Mouse (Mus musculus): ENCODE results near the gene Mical3. TPM values are rescaled to one million over a fixed set of nuclear protein-coding genes. Genes with fewer than 3 reads are reported as not detected.

Gene Mical3
- polyA plus RNA-seq, 1 experiment from 2014 or later, result 6.7 TPM

DNA sequence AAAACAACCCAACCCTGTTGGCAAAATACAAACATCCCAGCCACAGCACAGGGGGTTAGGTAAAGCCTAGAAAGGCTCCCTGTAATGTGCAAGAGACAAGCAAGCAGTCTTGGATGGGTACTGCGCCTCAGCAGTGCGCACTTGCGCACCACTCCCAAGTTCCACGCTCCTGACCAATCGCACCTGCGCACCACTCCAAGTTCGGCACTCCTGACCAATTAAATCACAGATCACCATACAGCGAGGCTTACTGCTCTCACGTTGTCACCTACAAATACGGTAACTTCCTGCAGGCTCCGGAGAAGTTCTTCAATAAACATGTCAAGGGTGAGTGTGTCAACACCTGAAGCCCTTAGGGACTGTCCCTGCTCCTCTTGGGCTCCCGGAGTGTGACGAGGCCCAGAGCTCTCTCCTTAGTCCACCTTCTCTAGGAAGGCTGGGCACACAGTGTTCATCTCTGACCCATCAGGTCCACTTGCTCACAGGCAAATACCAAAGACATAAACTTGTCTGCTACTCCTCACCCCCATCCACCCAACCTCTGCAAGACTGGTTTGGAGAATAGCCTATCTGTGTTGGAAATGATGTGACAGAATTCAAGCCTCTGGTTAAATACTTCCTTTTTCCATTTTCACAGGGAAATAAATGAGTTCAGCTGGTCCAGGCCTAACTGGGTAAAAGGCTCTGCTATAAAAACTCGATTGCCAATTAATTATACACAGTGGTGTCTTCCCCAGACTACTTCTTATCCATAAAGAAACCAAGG lies 27.2 kb downstream of the Mical3 start:
- Histone ChIP-seq H3K27ac (no peak overlapping the region), H3K36me3 (no peaks in the 10 kb centered on the region), H3K27me3 (replicated peaks) (no peaks in the 10 kb centered on the region), H3K9me3 (no peaks in the 10 kb centered on the region), H3K4me1 (replicated peaks) (peaks cover 10% of the 10 kb centered on the region; the same call in 1 of the 2 replicates), H3K4me3 (replicated peaks) (no peak overlapping the region), H3K9ac (no peak overlapping the region), H3K4me2 (replicated peaks) (no peak overlapping the region)
- ATAC-seq, result no peak
- 80% methylated on average over 14 of the region's 14 CpGs for WGBS

DNA sequence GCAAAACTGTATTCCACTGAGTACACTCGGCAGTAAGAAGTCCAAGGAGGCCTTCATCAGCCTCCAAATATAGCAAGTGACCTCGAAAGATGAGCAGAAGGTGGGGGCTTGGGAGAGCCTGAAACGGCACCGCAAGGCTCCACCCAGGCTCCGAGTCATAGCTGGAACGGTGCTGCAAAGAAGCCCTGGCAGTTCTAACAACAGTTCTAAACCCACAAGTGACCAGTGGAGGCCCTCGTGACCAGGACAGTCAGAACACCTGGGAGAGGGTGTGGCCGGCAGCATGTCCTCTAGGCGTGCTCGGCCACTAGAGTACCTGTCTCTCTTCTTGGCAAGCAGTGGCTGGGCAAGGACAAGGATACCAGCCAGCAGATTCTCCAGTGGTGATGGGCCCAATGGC lies 27.9 kb downstream of the Mical3 start:
- 79% methylated on average over 10 of the region's 10 CpGs for WGBS
- Histone ChIP-seq H3K27ac (no peak overlapping the region), H3K27me3 (replicated peaks) (no peaks in the 10 kb centered on the region), H3K4me2 (replicated peaks) (no peak overlapping the region), H3K9ac (no peak overlapping the region), H3K4me1 (replicated peaks) (peaks cover 10% of the 10 kb centered on the region; the same call in 1 of the 2 replicates), H3K36me3 (no peaks in the 10 kb centered on the region), H3K9me3 (no peaks in the 10 kb centered on the region), H3K4me3 (replicated peaks) (no peak overlapping the region)
- no peak for ATAC-seq

DNA sequence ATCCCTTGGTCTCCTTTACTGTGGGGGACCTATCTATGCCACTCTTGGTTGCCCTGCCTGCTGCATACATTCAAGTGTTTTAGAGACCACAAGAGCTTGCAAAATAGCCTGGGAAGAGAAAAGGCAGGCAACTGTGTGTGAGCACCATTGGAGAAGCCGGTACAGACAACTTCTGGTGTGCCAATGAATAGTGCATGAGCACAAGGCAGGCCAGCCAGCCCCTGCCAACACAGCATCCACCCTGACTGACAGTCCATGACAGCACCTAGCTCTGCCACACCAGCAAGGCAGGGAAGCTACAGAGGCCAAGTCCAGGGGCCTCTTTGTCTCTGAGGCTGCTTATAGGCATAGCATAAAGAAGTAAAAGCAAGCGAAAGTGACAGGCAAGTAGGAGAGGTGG lies 28.7 kb downstream of the Mical3 start:
- no peak overlapping the region for H3K9ac ChIP-seq
- no peak overlapping the region for H3K27ac ChIP-seq
- no peak overlapping the region for H3K4me2 ChIP-seq (replicated peaks)
- peaks cover 7% of the 10 kb centered on the region; the same call in 1 of the 2 replicates for H3K4me1 ChIP-seq (replicated peaks)
- H3K9me3 ChIP-seq, result no peaks in the 10 kb centered on the region
- H3K4me3 ChIP-seq (replicated peaks), result no peak overlapping the region
- no peak for ATAC-seq
- no peaks in the 10 kb centered on the region for H3K27me3 ChIP-seq (replicated peaks)
- no peaks in the 10 kb centered on the region for H3K36me3 ChIP-seq
- WGBS, result 94% methylated on average over 2 of the region's 2 CpGs

DNA sequence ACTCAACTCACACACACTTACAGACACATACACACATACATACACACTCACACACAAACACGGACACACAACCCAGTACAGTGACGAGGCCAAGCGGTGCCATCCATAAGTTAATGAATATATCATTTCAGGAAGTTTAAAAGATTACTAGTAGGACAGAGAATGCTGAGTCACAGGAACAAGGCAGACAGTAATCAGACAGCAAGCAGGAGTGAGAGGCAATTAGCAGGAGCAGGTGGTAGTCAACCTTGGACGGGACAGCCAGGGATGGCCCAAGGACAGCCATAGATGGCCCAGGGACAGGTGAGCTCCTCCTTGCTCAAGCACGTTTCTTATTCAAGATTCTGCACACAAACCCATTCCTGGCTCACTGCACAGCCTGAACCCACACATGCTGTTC lies 29.6 kb downstream of the Mical3 start:
- peak; percentile 58 for ATAC-seq
- Histone ChIP-seq H3K4me2 (replicated peaks) (no peak overlapping the region), H3K36me3 (no peaks in the 10 kb centered on the region), H3K4me3 (replicated peaks) (no peak overlapping the region), H3K27ac (no peak overlapping the region), H3K9ac (no peak overlapping the region), H3K9me3 (no peaks in the 10 kb centered on the region), H3K4me1 (replicated peaks) (peaks cover 7% of the 10 kb centered on the region; the same call in 1 of the 2 replicates), H3K27me3 (replicated peaks) (no peaks in the 10 kb centered on the region)
- WGBS, result 69% methylated on average over 5 of the region's 5 CpGs

GRCm38 (mm10) chr6:121099831-121100230 lies 31.0 kb downstream of the Mical3 start:
- no peak overlapping the region for H3K4me2 ChIP-seq (replicated peaks)
- H3K27me3 ChIP-seq (replicated peaks), result no peaks in the 10 kb centered on the region
- ATAC-seq, result no peak
- H3K9me3 ChIP-seq, result no peaks in the 10 kb centered on the region
- H3K9ac ChIP-seq, result no peak overlapping the region
- H3K4me1 ChIP-seq (replicated peaks), result peaks cover 7% of the 10 kb centered on the region; the same call in 1 of the 2 replicates
- H3K36me3 ChIP-seq, result no peaks in the 10 kb centered on the region
- H3K27ac ChIP-seq, result no peak overlapping the region
- no peak overlapping the region for H3K4me3 ChIP-seq (replicated peaks)
- 86% methylated on average over 7 of the region's 7 CpGs for WGBS

DNA sequence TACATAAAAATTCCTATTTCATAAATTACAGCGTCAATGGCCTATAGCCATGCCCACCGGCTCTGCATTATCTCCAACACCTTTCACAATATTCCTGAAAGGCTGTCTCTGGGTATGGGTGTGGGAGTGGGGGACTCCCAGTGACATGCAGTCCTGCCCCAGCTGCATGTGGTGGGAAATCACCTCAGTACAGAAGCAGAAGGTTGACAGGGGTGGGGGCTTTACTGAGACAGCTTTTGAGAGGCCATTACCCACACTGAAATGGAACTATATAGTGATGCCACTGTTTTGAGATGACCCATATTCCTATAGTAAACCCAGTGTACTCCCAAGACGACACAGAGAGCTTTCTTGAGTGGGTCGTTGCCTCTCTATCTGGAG lies 31.6 kb downstream of the Mical3 start:
- ATAC-seq, result no peak

DNA sequence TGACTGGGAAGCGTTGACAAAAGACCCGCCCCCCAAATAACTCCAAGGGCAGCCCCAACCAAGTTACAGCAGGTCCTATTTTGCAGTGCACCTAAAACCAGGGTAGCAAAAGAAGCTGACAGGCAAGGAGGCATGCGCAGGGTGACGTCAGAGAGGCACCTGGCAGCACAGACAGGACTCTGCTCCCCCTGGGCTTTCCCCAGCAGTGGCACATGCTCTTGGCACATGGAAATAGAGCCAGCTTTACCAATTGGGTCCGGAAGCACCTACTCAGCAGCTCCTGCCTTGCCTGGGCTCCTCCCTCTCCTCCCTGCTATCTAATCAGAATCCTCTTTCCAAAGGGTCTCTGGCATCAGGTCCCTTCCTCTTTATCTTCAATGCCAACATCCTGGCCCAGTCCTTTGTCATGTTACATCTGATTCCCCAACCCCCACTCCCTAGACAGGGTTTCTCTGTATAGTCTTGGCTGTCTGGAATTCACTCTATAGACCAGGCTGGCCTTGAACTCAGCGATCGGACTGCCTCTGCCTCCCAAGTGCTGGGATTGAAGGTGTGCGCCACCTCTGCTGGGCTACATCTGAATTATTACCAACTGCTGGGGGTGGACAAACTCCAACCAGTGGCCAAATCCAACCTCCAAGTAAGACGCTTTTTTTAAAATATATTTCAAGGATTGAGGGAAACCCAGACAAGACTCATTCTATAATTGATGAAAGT lies 32.1 kb downstream of the Mical3 start:
- no peak overlapping the region for H3K9ac ChIP-seq
- peaks cover 7% of the 10 kb centered on the region; the same call in 1 of the 2 replicates for H3K4me1 ChIP-seq (replicated peaks)
- H3K4me2 ChIP-seq (replicated peaks), result no peak overlapping the region
- H3K4me3 ChIP-seq (replicated peaks), result no peak overlapping the region
- no peaks in the 10 kb centered on the region for H3K9me3 ChIP-seq
- no peak overlapping the region for H3K27ac ChIP-seq
- 81% methylated on average over 9 of the region's 9 CpGs for WGBS
- no peaks in the 10 kb centered on the region for H3K27me3 ChIP-seq (replicated peaks)
- ATAC-seq, result no peak
- no peaks in the 10 kb centered on the region for H3K36me3 ChIP-seq

More for the DNA sequence above, 31.6 kb downstream of the Mical3 start:
- Histone ChIP-seq H3K9ac (no peak overlapping the region), H3K36me3 (no peaks in the 10 kb centered on the region), H3K4me3 (replicated peaks) (no peak overlapping the region), H3K27me3 (replicated peaks) (no peaks in the 10 kb centered on the region), H3K4me1 (replicated peaks) (peaks cover 7% of the 10 kb centered on the region; the same call in 1 of the 2 replicates), H3K27ac (no peak overlapping the region), H3K4me2 (replicated peaks) (no peak overlapping the region), H3K9me3 (no peaks in the 10 kb centered on the region)
- 74% methylated on average over 4 of the region's 4 CpGs for WGBS

DNA sequence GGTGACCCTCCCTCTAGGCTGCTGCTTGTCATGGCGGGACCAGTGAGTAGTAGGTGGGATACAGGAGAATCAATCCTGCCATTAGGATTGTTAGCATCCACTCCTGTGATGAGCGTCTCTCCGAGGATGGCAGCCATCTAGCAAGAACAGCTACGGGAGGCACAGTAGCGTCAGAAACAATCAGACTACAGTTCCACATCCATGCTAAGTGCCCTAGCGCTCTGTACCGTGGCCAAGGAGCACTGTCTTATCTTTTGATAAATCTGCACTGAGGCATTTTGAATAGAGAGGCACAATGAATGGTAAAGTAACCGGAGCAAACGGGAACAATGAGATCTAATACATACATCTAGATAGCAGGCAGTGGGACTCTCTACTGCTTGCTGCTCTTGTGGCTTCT lies 32.7 kb downstream of the Mical3 start:
- Histone ChIP-seq H3K27ac (no peak overlapping the region), H3K4me3 (replicated peaks) (no peak overlapping the region), H3K4me1 (replicated peaks) (peaks cover 7% of the 10 kb centered on the region; the same call in 1 of the 2 replicates), H3K9ac (no peak overlapping the region), H3K4me2 (replicated peaks) (no peak overlapping the region), H3K27me3 (replicated peaks) (no peaks in the 10 kb centered on the region), H3K36me3 (no peaks in the 10 kb centered on the region), H3K9me3 (no peaks in the 10 kb centered on the region)
- ATAC-seq, result no peak
- 80% methylated on average over 9 of the region's 9 CpGs for WGBS

DNA sequence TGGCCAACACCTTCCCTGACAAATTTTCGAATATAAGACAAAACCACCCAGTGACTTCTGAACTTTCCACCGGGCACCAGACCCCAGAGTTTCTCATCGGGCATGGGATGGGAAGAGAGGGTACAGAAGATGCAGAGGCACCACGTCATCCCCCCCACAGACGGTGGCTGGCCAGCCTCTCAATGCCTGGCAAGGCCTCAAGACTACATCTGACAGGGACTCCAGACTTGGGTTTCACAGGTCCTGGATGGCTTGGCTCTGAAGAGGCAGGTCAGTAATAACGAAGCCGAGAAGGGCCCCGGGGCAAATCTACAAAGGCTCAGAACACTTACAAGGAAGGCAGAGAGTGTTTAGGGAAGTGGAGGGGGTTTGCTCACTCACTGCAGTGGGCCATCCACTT lies 33.9 kb downstream of the Mical3 start:
- Histone ChIP-seq H3K27me3 (replicated peaks) (no peaks in the 10 kb centered on the region), H3K9ac (no peak overlapping the region), H3K27ac (no peak overlapping the region), H3K36me3 (no peaks in the 10 kb centered on the region), H3K9me3 (no peaks in the 10 kb centered on the region), H3K4me3 (replicated peaks) (no peak overlapping the region), H3K4me2 (replicated peaks) (no peak overlapping the region), H3K4me1 (replicated peaks) (peaks cover 7% of the 10 kb centered on the region; the same call in 1 of the 2 replicates)
- no peak for ATAC-seq
- 94% methylated on average over 8 of the region's 8 CpGs for WGBS

- Histone ChIP-seq H3K36me3 (no peaks in the 10 kb centered on the region), H3K4me3 (replicated peaks) (no peak overlapping the region), H3K4me1 (replicated peaks) (peaks cover 4% of the 10 kb centered on the region; the same call in 1 of the 2 replicates), H3K4me2 (replicated peaks) (no peak overlapping the region), H3K27me3 (replicated peaks) (no peaks in the 10 kb centered on the region), H3K9ac (no peak overlapping the region), H3K27ac (no peak overlapping the region), H3K9me3 (no peaks in the 10 kb centered on the region)
- no peak for ATAC-seq
- WGBS, result 79% methylated on average over 8 of the region's 8 CpGs
Measured at GRCm38 (mm10) chr6:121096390-121096789, 34.4 kb downstream of the Mical3 start.

- peak; percentile 83 for ATAC-seq
- no peak overlapping the region for H3K4me3 ChIP-seq (replicated peaks)
Measured at GRCm38 (mm10) chr6:121093662-121094408, 37.0 kb downstream of the Mical3 start.

GRCm38 (mm10) chr6:121090786-121091185 lies 40.0 kb downstream of the Mical3 start:
- no peak for ATAC-seq
- Histone ChIP-seq H3K27ac (no peak overlapping the region), H3K4me1 (replicated peaks) (peaks cover 9% of the 10 kb centered on the region; the same call in 1 of the 2 replicates), H3K27me3 (replicated peaks) (no peaks in the 10 kb centered on the region), H3K4me2 (replicated peaks) (no peak overlapping the region), H3K9me3 (no peaks in the 10 kb centered on the region), H3K36me3 (no peaks in the 10 kb centered on the region), H3K9ac (no peak overlapping the region), H3K4me3 (replicated peaks) (no peak overlapping the region)
- 94% methylated on average over 11 of the region's 11 CpGs for WGBS

More at GRCm38 (mm10) chr6:121093662-121094408, 37.0 kb downstream of the Mical3 start:
- no peak overlapping the region for H3K27ac ChIP-seq
- H3K9me3 ChIP-seq, result no peaks in the 10 kb centered on the region
- H3K4me2 ChIP-seq (replicated peaks), result no peak overlapping the region
- H3K4me1 ChIP-seq (replicated peaks), result no peaks in the 10 kb centered on the region
- H3K36me3 ChIP-seq, result no peaks in the 10 kb centered on the region
- 84% methylated on average over 8 of the region's 8 CpGs for WGBS
- no peak overlapping the region for H3K9ac ChIP-seq
- no peaks in the 10 kb centered on the region for H3K27me3 ChIP-seq (replicated peaks)
